Mouse (Mus musculus) left cerebral cortex, postnatal 10 days (tissue): ENCODE results near the gene Ush2a. TPM values are rescaled to one million over a fixed set of nuclear protein-coding genes. Genes with fewer than 3 reads are reported as not detected.

ENCODE experiments used
- DNase-seq, 2 experiments: peaks; one replicate each; pipeline ENCODE4 v3.0.0; 2021 to 2022; ENCODE audit warnings: low spot score in 2 of 2, mixed read lengths in 1 of 2; ENCODE audit errors: extremely low spot score in 1 of 2
- intact Hi-C: fragments of 180-260 bp; cut with DNase I; formaldehyde crosslinking; loops from one replicate; pipeline ENCODE4 v1.15.1; 2025
- total RNA-seq, 2 experiments: library from RNA; stranded (reverse); gene quantifications; 2 replicates each; pipeline ENCODE4 v1.2.3; 2021

Gene Ush2a
- total RNA-seq, 2 experiments from 2014 or later, result 0.13 to 0.32 TPM

DNA sequence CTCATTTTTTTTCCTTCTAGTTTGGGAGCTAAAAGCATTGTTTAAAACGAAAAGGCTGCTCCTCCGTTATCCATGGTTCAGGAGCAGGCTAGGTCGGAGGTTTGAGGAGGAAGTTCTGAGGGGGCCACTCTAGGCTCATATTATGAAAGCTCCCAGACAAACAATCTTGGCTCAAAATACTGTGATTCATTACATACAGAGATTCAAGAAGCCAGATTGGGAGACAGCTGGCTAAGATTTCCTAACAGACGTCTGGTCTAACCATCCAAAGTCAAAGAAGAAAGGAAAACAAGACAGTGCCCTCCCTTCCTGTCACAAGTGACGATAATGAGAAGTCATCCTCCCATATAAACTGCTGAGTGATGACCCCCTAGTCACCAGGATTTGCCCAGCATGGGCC is 354.7 kb downstream of the Ush2a start:
- intact Hi-C loops, result no loop called here
- DNase-seq, result peak in 1 of 2 experiments; percentile 38

DNA sequence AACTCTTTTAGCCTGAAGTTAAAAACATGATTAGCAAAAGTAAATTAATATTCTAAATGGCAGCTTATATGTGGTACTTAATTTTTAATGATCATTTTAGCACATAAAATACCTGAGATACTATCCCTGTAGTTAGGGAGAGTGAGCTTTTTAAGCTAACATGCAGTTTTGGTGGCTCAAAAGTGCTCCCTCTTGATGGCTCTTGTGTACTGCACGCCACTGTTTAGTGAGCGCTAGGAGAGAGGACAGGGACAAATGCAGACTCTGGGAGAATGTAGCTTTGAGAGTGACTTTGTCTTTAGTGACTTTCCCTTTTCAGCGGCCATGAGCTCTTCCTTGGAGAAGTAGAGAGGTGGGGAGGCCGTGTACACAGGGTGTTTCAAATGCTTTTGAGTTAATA is 371.9 kb downstream of the Ush2a start:
- DNase-seq, result peak; percentile 27 to 37
- intact Hi-C loops, result loop anchor here (5.0 kb wide), 1 partner anchor 651 kb away; no protein-coding TSS in a partner anchor

DNA sequence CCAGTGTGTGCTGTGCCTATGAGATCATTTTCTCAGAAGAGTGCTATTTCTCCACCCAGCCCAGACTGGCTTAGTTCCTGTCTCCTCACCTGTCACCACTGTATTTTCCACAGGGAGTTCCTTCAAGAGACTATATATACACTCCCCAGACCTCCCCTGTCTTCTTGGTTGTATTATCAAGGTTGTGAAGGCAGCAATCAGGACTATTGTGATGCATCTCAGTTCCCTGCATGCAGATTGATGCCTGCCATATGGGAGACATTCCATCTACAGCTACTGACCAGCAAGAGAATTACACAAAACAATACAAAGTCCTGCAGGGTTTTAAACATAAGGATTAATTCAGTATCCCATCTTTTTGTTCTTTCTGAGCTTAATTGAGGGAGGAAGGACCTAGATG is 377.8 kb downstream of the Ush2a start:
- intact Hi-C loops, result no loop called here
- DNase-seq, result no peak

DNA sequence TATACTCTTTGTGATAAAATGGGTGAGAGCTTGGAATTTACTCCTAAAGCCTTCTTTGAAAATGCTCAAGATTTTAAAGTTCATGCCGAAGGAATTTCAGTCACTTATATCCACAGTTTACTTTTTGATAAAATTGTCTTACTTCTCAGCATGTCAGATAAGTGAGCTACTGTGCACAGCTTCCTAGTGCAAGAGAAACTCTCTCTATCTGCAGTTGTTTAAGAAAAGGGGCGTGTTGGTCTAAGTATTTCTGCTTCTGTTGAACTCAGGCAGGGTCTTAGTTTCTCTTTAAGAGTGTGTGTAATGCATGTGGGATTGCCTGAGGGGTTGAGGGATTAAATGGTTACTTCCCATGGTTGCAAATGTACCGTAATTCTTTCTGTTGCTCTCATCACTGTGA is 381.3 kb downstream of the Ush2a start:
- intact Hi-C loops, result no loop called here
- DNase-seq, result no peak

DNA sequence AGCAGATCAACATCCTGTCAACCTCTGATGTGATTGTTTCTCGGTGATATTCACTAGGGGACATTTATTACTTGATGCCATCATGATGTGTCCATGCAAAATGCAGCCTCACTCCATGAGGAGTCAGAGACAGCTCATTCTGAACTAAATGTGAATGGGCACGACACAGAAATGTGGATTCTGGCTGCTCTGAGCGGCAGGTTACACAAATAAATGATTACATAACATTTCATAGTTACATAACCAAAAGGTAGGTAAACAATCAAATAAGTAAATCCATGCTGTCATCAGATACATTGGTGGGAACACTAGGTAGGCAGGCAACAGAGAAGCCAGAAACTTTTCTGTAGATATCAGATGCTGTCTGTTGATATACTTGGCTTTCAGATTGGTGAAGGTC is 391.2 kb downstream of the Ush2a start:
- intact Hi-C loops, result no loop called here
- DNase-seq, result no peak

DNA sequence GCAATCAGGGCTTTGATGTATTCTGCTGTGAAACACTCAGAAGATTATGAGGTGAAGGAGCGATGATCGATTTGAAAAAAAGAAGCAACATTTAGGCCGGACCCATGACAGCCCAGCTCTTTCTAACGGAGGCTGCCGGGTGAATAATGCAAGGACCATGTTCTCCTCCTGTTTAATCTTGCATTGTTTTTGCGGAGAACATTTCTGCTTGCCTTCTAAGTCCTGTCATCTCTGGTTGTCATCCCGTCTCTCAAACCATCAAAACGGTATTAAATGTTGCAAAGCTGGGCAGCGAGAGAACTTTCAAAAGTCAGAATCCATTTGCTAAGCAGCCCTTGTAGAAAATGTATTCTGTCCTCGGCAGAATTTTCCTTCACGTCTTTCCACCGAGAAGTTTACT is 394.3 kb downstream of the Ush2a start:
- intact Hi-C loops, result no loop called here
- no peak for DNase-seq

DNA sequence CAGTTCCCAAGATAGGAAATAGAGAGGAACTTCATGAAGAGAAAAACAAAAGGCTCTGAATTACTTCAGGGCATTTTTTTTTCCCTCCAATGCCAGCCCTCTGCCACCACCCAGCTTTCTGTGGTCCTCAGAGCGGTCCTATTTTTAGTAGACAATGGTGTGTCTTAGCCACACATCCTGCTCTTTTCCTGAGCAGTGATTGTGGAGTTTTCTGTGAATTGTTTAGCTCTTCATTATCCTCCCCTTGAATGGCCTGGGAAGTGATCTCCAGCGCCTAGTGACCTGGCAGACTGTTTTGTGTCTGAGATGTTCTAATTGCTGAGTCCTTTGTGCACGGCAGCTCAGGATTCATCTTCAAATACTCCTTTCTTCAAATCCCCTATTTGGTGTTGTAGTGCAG is 397.3 kb downstream of the Ush2a start:
- DNase-seq, result no peak
- intact Hi-C loops, result no loop called here

DNA sequence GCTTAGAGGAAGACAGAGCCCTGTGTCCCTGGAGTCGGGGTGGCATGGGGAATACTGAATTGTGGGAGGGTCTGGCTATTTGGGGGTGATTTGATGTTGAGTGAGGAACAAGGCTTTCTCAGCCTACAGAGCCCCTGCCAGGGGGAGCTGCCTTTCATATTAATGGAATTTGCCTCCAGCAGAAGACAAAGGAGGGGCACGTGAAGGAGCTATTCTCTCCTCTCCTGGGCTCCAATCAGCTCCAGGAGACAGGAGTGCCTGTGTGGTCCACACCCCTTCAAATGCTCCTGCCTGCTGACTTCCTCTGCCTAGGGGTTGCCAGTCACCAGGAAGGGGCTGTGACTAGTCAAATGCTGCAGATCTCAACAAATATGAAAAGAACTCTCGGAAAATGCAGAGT is 398.5 kb downstream of the Ush2a start:
- intact Hi-C loops, result no loop called here
- no peak for DNase-seq

DNA sequence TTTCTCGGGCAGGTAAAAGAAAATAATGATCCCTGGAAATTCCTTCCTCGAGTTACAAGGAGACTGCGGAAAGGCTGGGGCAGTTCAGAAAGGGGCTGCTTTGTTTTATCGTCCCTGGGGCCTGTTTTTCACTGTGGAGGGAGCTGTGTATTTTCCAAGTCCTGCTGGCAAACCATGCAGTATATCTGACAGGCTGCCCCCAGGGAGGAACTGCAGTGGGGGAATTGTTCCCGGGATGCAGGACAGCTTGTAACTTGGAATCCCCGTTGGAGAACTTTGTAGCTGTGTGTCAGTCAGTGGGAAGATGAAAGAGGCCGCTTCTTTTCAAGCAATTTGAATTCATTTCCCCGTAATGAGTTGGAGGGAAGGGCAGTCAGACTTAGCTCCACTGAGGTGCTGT is 399.1 kb downstream of the Ush2a start:
- peak; percentile 19 to 30 for DNase-seq
- intact Hi-C loops, result no loop called here

DNA sequence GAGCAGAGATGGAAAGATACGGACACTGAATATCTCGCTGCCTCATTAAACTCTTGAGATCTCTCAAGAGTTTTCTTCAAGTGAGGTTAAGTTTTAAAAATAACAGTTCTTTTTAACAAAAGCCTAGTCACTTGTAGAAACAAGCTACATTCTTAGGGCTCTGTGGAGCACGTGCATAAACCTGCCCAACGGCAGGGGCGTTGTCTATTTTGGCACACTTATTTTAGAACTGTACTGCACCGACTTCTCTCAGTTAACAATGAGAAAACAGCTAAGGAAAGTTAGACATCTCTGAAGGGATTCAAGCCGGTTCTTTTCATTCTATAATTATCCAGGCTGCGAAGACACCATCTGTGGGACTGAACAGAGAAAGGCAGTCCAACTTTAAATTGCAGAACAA is 405.6 kb downstream of the Ush2a start:
- intact Hi-C loops, result no loop called here
- peak in 1 of 2 experiments; percentile 27 for DNase-seq

DNA sequence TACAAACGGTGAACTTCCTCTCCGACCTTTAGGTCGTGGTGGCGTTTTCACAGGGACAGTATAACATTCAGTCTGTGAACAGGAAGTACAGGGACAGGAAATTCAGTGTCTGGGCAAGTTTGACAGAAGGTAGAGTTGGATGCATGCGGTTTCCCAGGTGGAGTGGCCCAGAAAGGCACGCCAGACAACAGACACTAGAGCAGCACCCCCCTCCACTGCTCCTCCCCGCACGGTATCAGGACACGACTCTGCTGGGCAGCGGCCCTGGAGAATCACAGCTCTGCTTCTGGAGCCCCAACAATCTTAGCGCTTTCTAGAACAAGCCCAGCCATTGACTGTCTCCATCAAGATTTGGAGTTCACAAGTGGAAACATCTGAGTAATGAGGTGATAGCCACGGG is 406.7 kb downstream of the Ush2a start:
- no peak for DNase-seq
- intact Hi-C loops, result no loop called here

DNA sequence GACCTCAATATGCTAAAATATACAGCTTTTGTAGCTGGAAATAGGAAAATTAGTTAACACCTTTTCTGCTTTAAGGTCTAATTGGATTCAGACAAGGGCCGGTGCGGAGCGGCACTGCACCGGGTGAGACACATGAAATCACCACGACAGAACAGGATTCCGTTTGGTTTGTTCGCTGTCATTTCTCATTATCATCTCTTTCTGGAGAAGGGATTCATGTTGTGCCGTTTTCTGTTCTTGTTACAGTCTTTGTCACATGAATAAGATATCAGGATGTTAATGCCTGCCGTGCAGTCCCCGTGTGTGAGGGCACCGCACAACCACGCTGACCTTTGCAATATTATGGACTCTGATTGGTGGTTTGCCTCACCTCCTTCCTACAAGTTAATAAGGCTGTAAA is 411.0 kb downstream of the Ush2a start:
- no peak for DNase-seq
- intact Hi-C loops, result no loop called here

DNA sequence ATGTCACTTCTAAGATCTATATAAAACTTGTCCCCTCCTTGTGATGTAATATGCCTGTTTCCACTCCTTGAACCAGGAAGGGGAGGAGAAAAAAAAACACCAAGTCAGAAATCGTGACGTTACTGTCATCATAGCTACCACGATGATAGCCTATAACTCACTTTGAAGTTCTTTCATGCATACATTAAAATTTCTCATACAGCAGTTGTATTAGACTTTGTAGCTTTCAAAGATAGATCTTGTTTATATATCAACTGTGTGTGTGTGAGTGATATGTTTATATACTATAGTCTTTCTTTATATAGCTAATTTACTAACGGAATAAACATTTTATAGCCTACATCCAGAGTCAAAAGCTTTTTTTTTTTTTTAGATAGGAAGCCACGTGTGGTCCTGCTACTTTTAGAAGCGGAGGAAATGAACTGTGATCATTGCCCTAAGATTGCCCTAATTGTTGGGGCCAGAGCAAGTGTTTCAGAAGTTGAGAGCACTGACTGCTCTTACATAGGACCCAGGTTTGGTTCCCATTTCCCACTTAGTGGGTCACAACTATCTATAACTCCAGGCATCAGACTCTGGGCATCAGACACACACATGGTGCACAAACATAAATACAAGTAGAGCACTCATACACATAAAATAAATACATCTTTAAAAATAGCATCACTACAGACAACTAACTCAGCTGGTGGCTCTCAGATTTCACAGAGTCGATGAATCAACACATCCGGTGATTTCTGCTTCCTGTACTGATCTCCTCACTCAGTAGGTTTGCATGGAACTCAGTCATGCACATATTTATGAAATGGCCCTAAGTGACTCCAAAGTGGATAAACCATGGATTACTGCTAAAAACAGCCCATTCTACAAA is 413.1 kb downstream of the Ush2a start:
- DNase-seq, result no peak
- intact Hi-C loops, result no loop called here

DNA sequence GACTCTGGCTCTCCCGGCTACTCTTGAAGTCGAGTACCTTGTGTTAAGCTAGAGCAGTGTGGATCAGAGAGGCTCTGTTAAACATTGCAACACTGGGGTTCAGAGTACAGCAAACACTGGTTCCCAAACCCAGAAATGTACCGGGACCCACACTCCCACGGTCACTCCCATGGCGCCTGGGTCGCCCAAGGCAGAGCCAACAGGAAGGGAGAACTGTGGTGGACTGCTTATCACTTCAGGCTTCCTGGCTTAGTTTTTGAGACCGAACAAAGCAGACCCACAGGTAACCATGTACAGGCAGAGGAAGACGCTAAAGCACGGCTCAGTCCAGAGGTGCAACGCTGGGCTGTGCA is 413.7 kb downstream of the Ush2a start:
- no peak for DNase-seq
- intact Hi-C loops, result no loop called here

DNA sequence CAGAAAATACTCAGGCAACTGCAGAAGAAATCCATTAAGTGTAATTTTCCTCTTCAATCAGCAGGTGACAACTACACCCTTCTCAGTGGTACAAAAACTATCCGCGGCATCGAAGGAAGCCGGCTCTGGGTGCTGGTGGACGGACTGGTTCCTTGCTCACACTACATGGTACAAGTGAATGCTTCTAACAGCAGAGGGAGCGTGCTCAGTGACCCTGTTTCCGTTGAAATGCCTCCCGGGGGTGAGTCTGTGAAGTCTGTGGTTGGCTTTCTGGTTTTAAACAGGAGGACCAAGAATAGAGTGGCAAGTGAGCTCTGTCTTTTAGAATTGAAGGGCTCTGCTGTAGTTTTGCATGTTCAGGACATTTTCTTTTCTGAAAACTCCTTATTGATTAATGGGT is 416.4 kb downstream of the Ush2a start:
- DNase-seq, result no peak
- intact Hi-C loops, result no loop called here

DNA sequence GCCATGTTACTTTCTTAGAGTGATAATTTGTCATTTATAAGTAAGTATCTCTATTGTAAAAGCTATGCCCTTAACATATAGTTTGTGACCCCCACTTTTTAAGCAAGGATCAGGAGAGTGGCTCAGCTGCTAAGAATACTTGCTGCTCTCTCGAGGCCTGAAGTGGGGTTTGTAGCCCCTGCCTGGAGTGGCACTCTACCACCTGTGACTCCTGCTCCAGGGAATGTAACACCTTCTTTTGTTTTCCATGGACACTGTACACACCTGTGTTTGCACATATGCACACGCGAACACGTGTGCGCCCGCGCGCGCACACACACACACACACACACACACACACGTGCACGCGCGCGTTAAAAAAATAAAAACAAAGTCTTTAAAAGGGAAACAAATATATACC is 424.5 kb downstream of the Ush2a start:
- intact Hi-C loops, result no loop called here
- DNase-seq, result no peak

DNA sequence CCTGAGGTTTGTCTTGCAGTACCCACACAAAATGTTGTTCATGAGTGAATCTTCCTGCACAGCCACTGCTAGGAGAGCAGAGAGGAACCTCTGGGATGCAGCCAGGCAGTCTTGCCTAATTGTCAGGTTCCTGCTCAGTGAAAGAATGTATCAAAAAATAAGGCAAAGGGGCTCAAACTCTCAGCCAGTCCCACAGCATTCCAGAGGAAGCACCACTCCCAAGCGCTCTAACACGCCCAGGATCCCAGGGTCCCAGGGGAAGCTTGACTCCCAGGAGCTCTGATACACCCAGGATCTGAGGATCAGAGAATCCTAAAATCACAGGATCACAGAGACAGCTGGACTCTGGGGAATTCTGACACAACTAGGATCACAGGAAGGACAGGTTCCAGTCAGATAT is 434.5 kb downstream of the Ush2a start:
- intact Hi-C loops, result no loop called here
- no peak for DNase-seq

DNA sequence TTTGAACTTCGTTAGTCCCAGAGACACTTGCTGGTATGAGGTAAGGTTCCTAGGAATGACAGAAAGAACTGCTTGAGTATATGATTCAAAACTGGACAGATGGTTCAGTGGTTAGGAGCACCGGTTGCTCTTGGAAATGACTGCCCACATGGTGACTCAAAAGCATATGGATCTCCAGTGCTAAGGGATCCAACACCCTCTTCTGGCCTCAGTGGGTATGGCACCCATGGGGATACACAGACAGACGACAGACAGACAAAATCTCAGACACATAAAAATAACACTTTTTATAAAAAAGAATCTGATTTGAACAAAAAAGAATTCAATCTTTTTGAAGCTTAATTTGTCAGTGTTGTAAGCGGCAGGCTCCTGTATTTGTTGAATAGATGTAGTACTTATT is 446.4 kb downstream of the Ush2a start:
- intact Hi-C loops, result no loop called here
- DNase-seq, result no peak

DNA sequence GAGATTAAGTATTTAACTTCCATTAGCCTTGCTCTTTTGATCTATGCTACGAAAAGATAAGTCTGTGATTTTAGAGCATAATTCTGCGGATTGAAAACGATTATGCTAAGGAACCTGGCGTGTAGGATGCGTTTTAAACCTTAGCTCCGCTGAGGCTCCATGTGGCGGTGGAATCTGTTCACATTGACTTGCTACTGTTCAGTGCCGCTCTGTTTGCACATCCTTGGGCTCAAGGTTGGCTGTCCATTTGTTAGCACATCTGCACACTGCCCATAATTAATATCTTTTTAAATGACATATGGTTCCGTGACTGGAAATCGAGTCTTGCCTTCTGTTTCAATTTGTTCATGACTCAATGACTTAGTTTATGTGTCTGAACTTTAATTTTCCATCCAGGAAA is 446.9 kb downstream of the Ush2a start:
- intact Hi-C loops, result no loop called here
- no peak for DNase-seq

DNA sequence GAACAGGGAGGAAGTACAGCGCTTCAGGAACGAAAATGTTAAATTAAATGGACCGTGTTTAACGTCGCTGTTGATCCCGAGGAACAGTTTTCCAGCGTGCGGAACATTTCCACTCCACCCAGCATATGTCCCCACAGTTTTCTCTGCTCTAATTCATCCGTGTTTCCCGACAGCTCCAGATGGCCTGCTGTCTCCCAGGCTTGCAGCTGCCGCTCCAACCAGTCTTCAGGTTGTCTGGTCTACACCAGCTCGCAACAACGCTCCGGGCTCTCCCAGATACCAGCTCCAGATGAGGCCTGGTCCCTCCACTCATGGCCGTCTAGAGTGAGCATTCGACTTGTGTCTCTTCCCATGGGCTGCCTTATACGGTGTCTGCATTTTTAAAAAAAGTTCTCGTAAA is 452.3 kb downstream of the Ush2a start:
- peak in 1 of 2 experiments; percentile 18 for DNase-seq
- intact Hi-C loops, result no loop called here

DNA sequence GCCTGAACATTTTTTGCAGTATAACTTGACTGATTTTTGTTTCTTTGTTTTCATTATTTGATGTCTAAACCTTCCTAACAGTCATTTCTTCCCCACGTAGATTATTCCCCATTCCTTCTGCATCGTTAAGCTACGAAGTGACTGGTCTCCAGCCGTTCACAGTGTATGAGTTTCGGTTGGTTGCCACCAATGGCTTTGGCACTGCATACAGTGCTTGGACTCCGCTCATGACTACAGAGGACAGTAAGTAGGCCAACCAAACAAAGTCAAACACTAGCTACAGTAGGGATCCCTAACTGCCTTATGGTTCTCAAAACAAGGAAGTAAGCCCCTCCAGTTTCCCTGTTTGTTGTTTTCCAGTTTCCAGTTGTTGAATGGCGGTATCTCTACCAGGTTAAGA is 453.1 kb downstream of the Ush2a start:
- intact Hi-C loops, result no loop called here
- no peak for DNase-seq
